Mouse (Mus musculus) E14TG2a.4 (cell line): ENCODE results near the gene Rnf32.
A peak's percentile ranks its signal among the peaks of the same experiment; 100 is the strongest.

Experiments used
- H3K27me3 ChIP-seq: 2 replicates; pipeline ENCODE4 v1.6.1; 2014; ENCODE audit warnings: low read length, control low read depth; ENCODE audit not compliant: insufficient read depth
- H3K36me3 ChIP-seq: 2 replicates; pipeline ENCODE4 v1.6.1; 2014; ENCODE audit warnings: low read length, control low read depth; ENCODE audit not compliant: insufficient read depth
- H3K4me1 ChIP-seq: replicated peaks from 2 replicates; pipeline ENCODE4 v1.6.1; 2014; ENCODE audit warnings: low read depth, low read length, control low read depth
- H3K4me3 ChIP-seq: replicated peaks from 2 replicates; pipeline ENCODE4 v1.5.1; 2014; ENCODE audit warnings: mild to moderate bottlenecking, low read length
- H3K9me3 ChIP-seq: 2 replicates; pipeline ENCODE4 v1.6.1; 2014; ENCODE audit warnings: low read length, control low read depth
- CTCF ChIP-seq: conservative IDR thresholded peaks from 2 replicates; pipeline ENCODE4 v1.5.1; 2014; ENCODE audit warnings: low read length
- NANOG ChIP-seq: IDR thresholded peaks from 2 replicates; pipeline ENCODE4 v1.6.1; 2014; ENCODE audit warnings: borderline replicate concordance, low read length, mixed read lengths
- POU5F1 ChIP-seq: IDR thresholded peaks from 2 replicates; pipeline ENCODE4 v1.6.1; 2014; ENCODE audit warnings: low read length, borderline replicate concordance

The Rnf32 gene

GRCm38 (mm10) chr5:29197187-29197586 lies 1.4 kb downstream of the Rnf32 start:
- Histone ChIP-seq H3K36me3 (no peaks in the 10 kb centered on the region), H3K9me3 (no peaks in the 10 kb centered on the region), H3K27me3 (no peaks in the 10 kb centered on the region), H3K4me3 (no peak overlapping the region), H3K4me1 (peaks cover 60% of the 10 kb centered on the region)
- TF ChIP-seq CTCF (no peak), POU5F1 (no peak), NANOG (no peak)

- H3K27me3 ChIP-seq, result no peaks in the 10 kb centered on the region
- TF ChIP-seq NANOG (peak; percentile 77; the same call in 1 of the 2 replicates), POU5F1 (peak; percentile 15; the same call in 1 of the 2 replicates), CTCF (no peak)
- peak overlapping the region; percentile 27 for H3K4me3 ChIP-seq
- H3K36me3 ChIP-seq, result no peaks in the 10 kb centered on the region
- peaks cover 60% of the 10 kb centered on the region for H3K4me1 ChIP-seq
- H3K9me3 ChIP-seq, result no peaks in the 10 kb centered on the region
Measured at GRCm38 (mm10) chr5:29198960-29199488, 3.2 kb downstream of the Rnf32 start.

- no peaks in the 10 kb centered on the region for H3K36me3 ChIP-seq
- 0 out of 2 replicates have a peak overlapping the region, but pooled peaks have one; percentile 27 for H3K4me3 ChIP-seq
- no peaks in the 10 kb centered on the region for H3K9me3 ChIP-seq
- no peak for TF ChIP-seq CTCF
- no peak for TF ChIP-seq POU5F1
- TF ChIP-seq NANOG, result no peak
- peaks cover 52% of the 10 kb centered on the region for H3K4me1 ChIP-seq
- H3K27me3 ChIP-seq, result no peaks in the 10 kb centered on the region
Measured at GRCm38 (mm10) chr5:29199868-29200267, 4.1 kb downstream of the Rnf32 start.

GRCm38 (mm10) chr5:29205690-29206089 lies 9.9 kb downstream of the Rnf32 start:
- Histone ChIP-seq H3K9me3 (no peaks in the 10 kb centered on the region), H3K4me1 (peaks cover 8% of the 10 kb centered on the region), H3K36me3 (peaks cover 15% of the 10 kb centered on the region), H3K27me3 (no peaks in the 10 kb centered on the region), H3K4me3 (no peak overlapping the region)
- TF ChIP-seq CTCF (no peak), POU5F1 (no peak), NANOG (no peak)

- H3K27me3 ChIP-seq, result no peaks in the 10 kb centered on the region
- no peak overlapping the region for H3K4me3 ChIP-seq
Measured at GRCm38 (mm10) chr5:29211980-29212555, 16.3 kb downstream of the Rnf32 start.

GRCm38 (mm10) chr5:29217997-29218396 lies 22.2 kb downstream of the Rnf32 start:
- Histone ChIP-seq H3K36me3 (no peaks in the 10 kb centered on the region), H3K4me3 (no peak overlapping the region), H3K4me1 (no peaks in the 10 kb centered on the region), H3K9me3 (no peaks in the 10 kb centered on the region), H3K27me3 (no peaks in the 10 kb centered on the region)
- TF ChIP-seq NANOG (no peak), POU5F1 (no peak), CTCF (no peak)

More at GRCm38 (mm10) chr5:29211980-29212555, 16.3 kb downstream of the Rnf32 start:
- peaks cover 9% of the 10 kb centered on the region for H3K36me3 ChIP-seq
- H3K4me1 ChIP-seq, result no peaks in the 10 kb centered on the region
- TF ChIP-seq POU5F1 (no peak), CTCF (no peak), NANOG (no peak)
- no peaks in the 10 kb centered on the region for H3K9me3 ChIP-seq

GRCm38 (mm10) chr5:29224089-29224488 lies 28.3 kb downstream of the Rnf32 start:
- Histone ChIP-seq H3K27me3 (no peaks in the 10 kb centered on the region), H3K9me3 (no peaks in the 10 kb centered on the region), H3K36me3 (peaks cover 9% of the 10 kb centered on the region), H3K4me3 (no peak overlapping the region), H3K4me1 (no peaks in the 10 kb centered on the region)
- no peak for TF ChIP-seq CTCF
- no peak for TF ChIP-seq NANOG
- no peak for TF ChIP-seq POU5F1

- H3K27me3 ChIP-seq, result no peaks in the 10 kb centered on the region
- peaks cover 4% of the 10 kb centered on the region; the same call in 1 of the 2 replicates for H3K9me3 ChIP-seq
- H3K4me3 ChIP-seq, result no peak overlapping the region
- no peak for TF ChIP-seq POU5F1
- no peak for TF ChIP-seq CTCF
- no peaks in the 10 kb centered on the region for H3K4me1 ChIP-seq
- peaks cover 11% of the 10 kb centered on the region for H3K36me3 ChIP-seq
Measured at GRCm38 (mm10) chr5:29230481-29230880, 34.7 kb downstream of the Rnf32 start.
